Mouse (Mus musculus) heart, postnatal 14 days (tissue): ENCODE results near the gene Ercc8. TPM values are rescaled to one million over a fixed set of nuclear protein-coding genes. Genes with fewer than 3 reads are reported as not detected.

Experiments
- DNase-seq, 2 experiments: peaks; one replicate each; pipeline ENCODE4 v3.0.0; 2021 to 2022
- intact Hi-C: fragments of 180-260 bp; cut with DNase I; formaldehyde crosslinking; loops from one replicate; pipeline ENCODE4 v1.15.1; 2025
- total RNA-seq, 2 experiments: library from RNA; stranded (reverse); gene quantifications; 2 replicates each; pipeline ENCODE4 v1.2.3; 2021

Gene Ercc8
- total RNA-seq, 2 experiments from 2014 or later = 7.5 to 8.9 TPM

GRCm38 (mm10) chr13:108210960-108211359 is 52.4 kb downstream of the Ercc8 start:
- intact Hi-C loops = loop anchor here (5.0 kb wide), 1 partner anchor 116 kb away; no protein-coding TSS in a partner anchor
- DNase-seq = no peak

- DNase-seq = no peak
- intact Hi-C loops = loop anchor here (5.0 kb wide), 1 partner anchor 115 kb away; no protein-coding TSS in a partner anchor
Measured at GRCm38 (mm10) chr13:108212397-108213018, 54.0 kb downstream of the Ercc8 start.

GRCm38 (mm10) chr13:108214081-108214484 is 55.6 kb downstream of the Ercc8 start, which contains the start of gene Elovl7:
Elovl7 (plus strand) TSS chr13:108214404.
- DNase-seq = peak; percentile 66
- intact Hi-C loops = loop anchor here (5.0 kb wide), 1 partner anchor 113 kb away; no protein-coding TSS in a partner anchor

GRCm38 (mm10) chr13:108214485-108215107 is 56.1 kb downstream of the Ercc8 start:
- intact Hi-C loops = loop anchor here (5.0 kb wide), 1 partner anchor 113 kb away; no protein-coding TSS in a partner anchor
- DNase-seq = peak; percentile 5 to 9

DNA sequence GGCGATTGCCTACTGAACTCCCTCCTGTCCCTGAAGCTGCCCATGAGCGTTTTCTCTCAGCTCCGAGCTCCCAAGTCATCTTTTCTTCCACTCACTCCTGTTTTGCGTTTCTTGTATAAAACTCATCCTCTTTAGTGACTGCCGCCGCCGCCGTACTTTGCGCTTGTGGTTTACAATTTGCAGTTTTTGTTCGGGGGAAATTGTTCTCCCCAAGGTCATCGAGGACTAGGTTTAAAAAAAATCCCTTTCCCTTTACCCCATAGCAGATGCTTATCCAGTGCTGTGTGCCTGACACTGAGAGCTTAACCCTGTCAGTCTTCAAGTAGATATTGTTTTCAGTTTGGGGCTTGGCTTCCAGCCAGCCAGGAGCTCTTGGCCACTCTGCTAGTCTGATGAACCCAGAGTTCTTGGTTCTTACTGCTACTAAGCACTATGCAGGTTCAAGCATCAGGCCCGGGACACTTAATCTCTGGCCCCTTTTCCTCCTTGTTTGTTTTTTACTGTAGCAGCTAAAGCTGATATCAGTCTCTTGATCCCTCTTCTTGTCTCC is 56.8 kb downstream of the Ercc8 start:
- intact Hi-C loops = no loop called here
- DNase-seq = no peak

GRCm38 (mm10) chr13:108219773-108220172 is 61.2 kb downstream of the Ercc8 start:
- DNase-seq = no peak
- intact Hi-C loops = no loop called here

- DNase-seq = no peak
- intact Hi-C loops = no loop called here
Measured at GRCm38 (mm10) chr13:108229191-108229590, 70.7 kb downstream of the Ercc8 start.

- DNase-seq = no peak
- intact Hi-C loops = no loop called here
Measured at GRCm38 (mm10) chr13:108229634-108230330, 71.3 kb downstream of the Ercc8 start.

DNA sequence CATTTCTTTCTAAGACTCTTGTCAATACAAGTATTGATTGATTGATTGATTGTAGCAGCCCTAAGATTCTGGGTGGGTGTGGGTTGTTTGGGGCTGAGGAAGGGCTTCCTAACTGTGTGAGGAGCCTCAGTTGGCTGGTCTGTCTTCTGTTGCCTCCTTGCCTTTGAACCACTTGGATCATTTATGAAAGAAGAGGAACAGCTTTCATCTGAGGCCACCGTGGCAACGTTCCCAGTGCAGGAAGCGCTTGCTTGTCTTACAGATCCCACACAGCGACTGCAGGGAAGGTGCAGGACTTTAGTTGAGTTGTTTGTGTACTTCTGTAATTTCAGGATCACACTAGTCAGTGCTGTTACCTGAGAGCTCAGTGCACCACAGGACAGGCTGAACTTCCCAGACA is 81.5 kb downstream of the Ercc8 start:
- intact Hi-C loops = no loop called here
- no peak for DNase-seq

GRCm38 (mm10) chr13:108241715-108242114 is 83.2 kb downstream of the Ercc8 start:
- intact Hi-C loops = no loop called here
- no peak for DNase-seq

Other genes with a start within 250 kb of the Ercc8 start
- 10 to 100 TPM; 26.1 to 27.3 TPM for gene Smim15, start 114.3 kb upstream of the Ercc8 start, total RNA-seq
- 10 to 100 TPM; 21.0 to 21.2 TPM for gene Ndufaf2, start 108 bp upstream of the Ercc8 start, total RNA-seq
- gene Elovl7, start 55.7 kb downstream of the Ercc8 start, total RNA-seq = under 1 TPM; 0.17 to 0.26 TPM
- 1 to 10 TPM in 1 of 2 experiments, under 1 TPM in 1; 0.88 to 2.1 TPM for gene Depdc1b, start 157.6 kb downstream of the Ercc8 start, total RNA-seq